Mouse (Mus musculus) forebrain, embryonic 10.5 days (tissue): Measurements from ENCODE around the gene Cd8b1. TPM values are rescaled to one million over a fixed set of nuclear protein-coding genes. Genes with fewer than 3 reads are reported as not detected.

ENCODE experiments used
- DNase-seq: peaks from one replicate; pipeline ENCODE4 v3.0.0-alpha.2; 2017; ENCODE audit warnings: low spot score; ENCODE audit errors: extremely low spot score
- H3K27ac ChIP-seq: fragments of 300-500 bp; sonication (generic); 2 replicates; pipeline ENCODE4 v1.5.1; 2016; ENCODE audit warnings: mild to moderate bottlenecking
- H3K27me3 ChIP-seq: fragments of 300-500 bp; sonication (generic); 2 replicates; pipeline ENCODE4 v1.6.1; 2016; ENCODE audit warnings: mild to moderate bottlenecking; ENCODE audit not compliant: poor library complexity, severe bottlenecking
- H3K36me3 ChIP-seq: fragments of 300-500 bp; sonication (generic); replicated peaks from 2 replicates; pipeline ENCODE4 v1.6.1; 2016; ENCODE audit warnings: mild to moderate bottlenecking, moderate library complexity
- H3K4me1 ChIP-seq: fragments of 300-500 bp; sonication (generic); 2 replicates; pipeline ENCODE4 v1.6.1; 2016
- H3K4me3 ChIP-seq: fragments of 300-500 bp; sonication (generic); 2 replicates; pipeline ENCODE4 v1.5.1; 2016; ENCODE audit warnings: mild to moderate bottlenecking, moderate library complexity
- H3K9me3 ChIP-seq: fragments of 300-500 bp; sonication (generic); 2 replicates; pipeline ENCODE4 v1.6.1; 2016; ENCODE audit warnings: mild to moderate bottlenecking, moderate library complexity
- WGBS: fragments of 180-500 bp; shearing (Covaris S2); methylation state at CpG from one replicate; pipeline ENCODE4 v1.1.7; 2016; 5-methylcytosine and 5-hydroxymethylcytosine counted together
- polyA plus RNA-seq: library from polyadenylated mRNA; unstranded; fragments of >200 nt; fragmentation: Nextera tagmentation; extraction: Ambion mirVana; gene quantifications from 2 replicates; pipeline ENCODE4 v1.2.1, GENCODE M21; 2016

The Cd8b1 gene
- polyA plus RNA-seq: 0.09 TPM in 1 of 2 replicates, not detected in the other

- Histone ChIP-seq H3K27ac (no peak within 1 kb of the TSS), H3K9me3 (no peaks in the 10 kb centered on the region), H3K4me3 (no peak within 1 kb of the TSS), H3K27me3 (no peaks in the 10 kb centered on the region), H3K4me1 (no peaks in the 10 kb centered on the region), H3K36me3 (no peaks in the 10 kb centered on the region)
- no peak for DNase-seq
- 86% methylated on average over 7 of the region's 7 CpGs for WGBS
Measured at GRCm38 (mm10) chr6:71322491-71322921, at the start of gene Cd8b1. Gene Cd8b1, plus strand, starts transcription at chr6:71322788.

- H3K27ac ChIP-seq: no peak overlapping the region
- no peaks in the 10 kb centered on the region for H3K27me3 ChIP-seq
- H3K4me3 ChIP-seq: no peak overlapping the region
- no peak for DNase-seq
- H3K36me3 ChIP-seq: no peaks in the 10 kb centered on the region
- WGBS: 91% methylated on average over 1 of the region's 1 CpGs
- no peaks in the 10 kb centered on the region for H3K9me3 ChIP-seq
- peaks cover 18% of the 10 kb centered on the region for H3K4me1 ChIP-seq
Measured at GRCm38 (mm10) chr6:71273715-71274114, 48.9 kb upstream of the Cd8b1 start.

GRCm38 (mm10) chr6:71274621-71275020 is 48.0 kb upstream of the Cd8b1 start:
- Histone ChIP-seq H3K27ac (no peak overlapping the region), H3K4me1 (peaks cover 18% of the 10 kb centered on the region), H3K4me3 (no peak overlapping the region), H3K27me3 (no peaks in the 10 kb centered on the region), H3K9me3 (no peaks in the 10 kb centered on the region), H3K36me3 (no peaks in the 10 kb centered on the region)
- DNase-seq: no peak
- WGBS: 81% methylated on average over 1 of the region's 1 CpGs

- no peak overlapping the region for H3K27ac ChIP-seq
- no peak overlapping the region for H3K4me3 ChIP-seq
- no peaks in the 10 kb centered on the region for H3K4me1 ChIP-seq
- 85% methylated on average over 1 of the region's 1 CpGs for WGBS
- peaks cover 10% of the 10 kb centered on the region for H3K36me3 ChIP-seq
- no peak for DNase-seq
- no peaks in the 10 kb centered on the region for H3K27me3 ChIP-seq
- H3K9me3 ChIP-seq: no peaks in the 10 kb centered on the region
Measured at GRCm38 (mm10) chr6:71279418-71279817, 43.2 kb upstream of the Cd8b1 start.

- Histone ChIP-seq H3K4me3 (no peak overlapping the region), H3K36me3 (no peaks in the 10 kb centered on the region), H3K4me1 (no peaks in the 10 kb centered on the region), H3K9me3 (no peaks in the 10 kb centered on the region), H3K27me3 (no peaks in the 10 kb centered on the region), H3K27ac (no peak overlapping the region)
- no peak for DNase-seq
- WGBS: 89% methylated on average over 14 of the region's 14 CpGs
Measured at GRCm38 (mm10) chr6:71293509-71293908, 29.1 kb upstream of the Cd8b1 start.

- Histone ChIP-seq H3K27ac (no peak overlapping the region), H3K4me3 (no peak overlapping the region), H3K36me3 (no peaks in the 10 kb centered on the region), H3K9me3 (no peaks in the 10 kb centered on the region), H3K4me1 (no peaks in the 10 kb centered on the region), H3K27me3 (no peaks in the 10 kb centered on the region)
- 80% methylated on average over 6 of the region's 6 CpGs for WGBS
- no peak for DNase-seq
Measured at GRCm38 (mm10) chr6:71295303-71295702, 27.3 kb upstream of the Cd8b1 start.

GRCm38 (mm10) chr6:71298051-71298450 is 24.5 kb upstream of the Cd8b1 start:
- WGBS: 69% methylated on average over 2 of the region's 2 CpGs
- H3K36me3 ChIP-seq: no peaks in the 10 kb centered on the region
- no peak for DNase-seq
- H3K27ac ChIP-seq: no peak overlapping the region
- H3K9me3 ChIP-seq: no peaks in the 10 kb centered on the region
- H3K4me3 ChIP-seq: no peak overlapping the region
- no peaks in the 10 kb centered on the region for H3K27me3 ChIP-seq
- 0 out of 2 replicates have a peak, but pooled peaks cover 4% of the 10 kb centered on the region for H3K4me1 ChIP-seq

- H3K36me3 ChIP-seq: no peaks in the 10 kb centered on the region
- no peak overlapping the region for H3K4me3 ChIP-seq
- H3K27me3 ChIP-seq: no peaks in the 10 kb centered on the region
- DNase-seq: peak; percentile 41
- H3K4me1 ChIP-seq: 0 out of 2 replicates have a peak, but pooled peaks cover 4% of the 10 kb centered on the region
- H3K9me3 ChIP-seq: no peaks in the 10 kb centered on the region
- 30% methylated on average over 3 of the region's 3 CpGs for WGBS
- H3K27ac ChIP-seq: no peak overlapping the region
Measured at GRCm38 (mm10) chr6:71298751-71299150, 23.8 kb upstream of the Cd8b1 start.

- WGBS: 75% methylated on average over 6 of the region's 6 CpGs
- H3K9me3 ChIP-seq: no peaks in the 10 kb centered on the region
- H3K4me3 ChIP-seq: no peak overlapping the region
- H3K36me3 ChIP-seq: no peaks in the 10 kb centered on the region
- DNase-seq: no peak
- H3K27ac ChIP-seq: no peak overlapping the region
- 0 out of 2 replicates have a peak, but pooled peaks cover 4% of the 10 kb centered on the region for H3K4me1 ChIP-seq
- H3K27me3 ChIP-seq: no peaks in the 10 kb centered on the region
Measured at GRCm38 (mm10) chr6:71302097-71302731, 20.4 kb upstream of the Cd8b1 start.

- no peaks in the 10 kb centered on the region for H3K4me1 ChIP-seq
- no peaks in the 10 kb centered on the region for H3K36me3 ChIP-seq
- DNase-seq: no peak
- H3K27ac ChIP-seq: no peak overlapping the region
- no peaks in the 10 kb centered on the region for H3K27me3 ChIP-seq
- WGBS: 88% methylated on average over 8 of the region's 8 CpGs
- H3K4me3 ChIP-seq: no peak overlapping the region
- no peaks in the 10 kb centered on the region for H3K9me3 ChIP-seq
Measured at GRCm38 (mm10) chr6:71307486-71307885, 15.1 kb upstream of the Cd8b1 start.

- no peak within 1 kb of the TSS for H3K27ac ChIP-seq
- no peaks in the 10 kb centered on the region for H3K36me3 ChIP-seq
- no peaks in the 10 kb centered on the region for H3K4me1 ChIP-seq
- WGBS: 81% methylated on average over 3 of the region's 3 CpGs
- H3K9me3 ChIP-seq: no peaks in the 10 kb centered on the region
- no peak within 1 kb of the TSS for H3K4me3 ChIP-seq
- no peaks in the 10 kb centered on the region for H3K27me3 ChIP-seq
- no peak for DNase-seq
Measured at GRCm38 (mm10) chr6:71321826-71322283, 733 bp upstream of the Cd8b1 start, which contains the start of gene Smyd1. Gene Smyd1, minus strand, starts transcription at chr6:71322233.

- H3K9me3 ChIP-seq: no peaks in the 10 kb centered on the region
- H3K36me3 ChIP-seq: no peaks in the 10 kb centered on the region
- no peak overlapping the region for H3K27ac ChIP-seq
- no peaks in the 10 kb centered on the region for H3K27me3 ChIP-seq
- WGBS: 89% methylated on average over 9 of the region's 9 CpGs
- H3K4me1 ChIP-seq: no peaks in the 10 kb centered on the region
- no peak overlapping the region for H3K4me3 ChIP-seq
- no peak for DNase-seq
Measured at GRCm38 (mm10) chr6:71324816-71325215, 2.2 kb downstream of the Cd8b1 start.

GRCm38 (mm10) chr6:71329881-71330280 is 7.3 kb downstream of the Cd8b1 start:
- DNase-seq: no peak
- Histone ChIP-seq H3K27me3 (no peaks in the 10 kb centered on the region), H3K4me1 (no peaks in the 10 kb centered on the region), H3K27ac (no peak overlapping the region), H3K9me3 (no peaks in the 10 kb centered on the region), H3K4me3 (no peak overlapping the region), H3K36me3 (no peaks in the 10 kb centered on the region)
- WGBS: 89% methylated on average over 6 of the region's 6 CpGs
